24 mouse cellular contexts compared by ENCODE assay signal in the genomic region with DNA sequence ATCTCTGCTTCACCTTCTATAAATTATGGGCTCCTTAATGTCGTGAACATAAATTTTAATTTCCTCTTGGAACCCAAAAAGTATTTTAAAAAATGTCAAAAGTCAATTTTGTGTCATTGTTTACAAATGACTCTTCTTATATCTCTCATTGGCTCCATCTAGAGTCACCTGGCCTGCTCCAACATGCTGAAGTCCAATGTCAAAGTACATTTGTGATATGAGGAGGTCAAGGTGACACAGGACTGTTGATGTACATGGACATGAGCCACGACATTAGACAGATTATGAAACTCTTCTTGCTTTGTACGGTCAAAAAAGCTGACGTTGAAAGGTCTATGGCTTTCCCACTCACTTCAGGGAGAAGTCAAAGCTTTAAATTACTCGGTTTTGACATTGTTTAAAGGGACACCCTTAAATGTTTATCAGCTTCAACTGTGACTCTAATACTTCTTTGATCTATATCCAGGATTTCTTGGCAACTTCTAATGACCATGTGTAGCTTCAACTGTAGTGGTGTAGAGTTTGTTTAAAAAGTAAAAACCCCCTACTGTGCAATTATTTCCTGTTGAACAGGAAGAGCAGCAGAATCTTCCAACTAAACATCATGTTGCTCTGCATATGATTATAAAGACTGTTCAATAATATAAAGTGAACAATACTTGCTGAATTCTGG.
DNase-seq lines count a peak whose midpoint lies in the region; ATAC-seq and TF ChIP-seq lines count a peak whose summit lies in the region.
"Had no signal": no experiment of that assay in that cellular context is flagged by ENCODE, and none has a peak within 500 bp of the region (broad histone marks: within the 10 kb centered on the region; RNA-seq: fewer than 3 reads in every experiment).

No protein-coding gene starts in this region.

- no peak overlapping the region for H3K27ac ChIP-seq in liver, adult 2 months (replicated peaks; ENCODE audit: insufficient read depth, low read depth, low read length)
- H3K27ac ChIP-seq in liver, embryonic 12.5 days, result no peak overlapping the region
- no peak overlapping the region for H3K27ac ChIP-seq in liver, postnatal 0 days (ENCODE audit: low read depth)
- H3K27ac ChIP-seq in liver, embryonic 11.5 days (ENCODE audit: low read depth, low read length), result no peak overlapping the region
- H3K27ac ChIP-seq in lung, embryonic 15.5 days, result no peak overlapping the region
- no peak overlapping the region for H3K27ac ChIP-seq in lung, postnatal 0 days (ENCODE audit: low read length)
- H3K27ac ChIP-seq: embryonic facial prominence, embryonic 13.5 days; embryonic facial prominence, embryonic 15.5 days; forebrain, embryonic 10.5 days; forebrain, embryonic 12.5 days had no signal

- no peak for TF ChIP-seq EP300 in liver, postnatal 0 days (IDR thresholded peaks at IDR 0.05; ENCODE audit: low read depth)
- peak; percentile 60 for TF ChIP-seq EP300 in lung, postnatal 0 days (IDR thresholded peaks at IDR 0.05)

- H3K9ac ChIP-seq in liver, adult 2 months (ENCODE audit: low read depth, low read length), result no peak overlapping the region
- no peak overlapping the region for H3K9ac ChIP-seq in liver, embryonic 12.5 days
- H3K9ac ChIP-seq in liver, postnatal 0 days (replicated peaks), result no peak overlapping the region
- H3K9ac ChIP-seq in liver, embryonic 11.5 days (ENCODE audit: low read depth, low read length), result no peak overlapping the region
- no peak overlapping the region for H3K9ac ChIP-seq in lung, embryonic 15.5 days
- no peak overlapping the region; the same call in 1 of the 2 replicates for H3K9ac ChIP-seq in lung, postnatal 0 days (replicated peaks; ENCODE audit: low read depth)
- H3K9ac ChIP-seq: embryonic facial prominence, embryonic 13.5 days; embryonic facial prominence, embryonic 15.5 days; forebrain, embryonic 12.5 days had no signal

- peak; percentile 99 for DNase-seq in liver, adult 2 months (ENCODE audit: extremely low read depth, low read depth, low spot score)
- no peak for DNase-seq in liver, postnatal 0 days
- no peak for DNase-seq in liver, embryonic 11.5 days (ENCODE audit: low spot score)
- no peak for DNase-seq in lung, postnatal 14 days
- DNase-seq in lung, postnatal 0 days (ENCODE audit: low spot score), result peak; percentile 39
- no peak for DNase-seq in lung, adult 2 months
- DNase-seq: adrenal gland, adult 2 months; adrenal gland, postnatal 10 days; adrenal gland, postnatal 25 days; cerebellum, adult 11 months; cerebellum, adult 18-20 months; cerebellum, adult 8-10 months; cerebellum, adult 9-11 months; cerebellum, postnatal 14 days; cerebellum, postnatal 36 days; embryo, embryonic 11 days had no signal

- WGBS in liver, adult 2 months, result 26% methylated on average over 5 of the region's 5 CpGs
- WGBS in liver, embryonic 12.5 days (ENCODE audit: insufficient replicate concordance), result 59% methylated on average over 5 of the region's 5 CpGs
- 49% methylated on average over 5 of the region's 5 CpGs for WGBS in liver, postnatal 0 days (ENCODE audit: insufficient replicate concordance)
- WGBS in liver, embryonic 11.5 days, result 74% methylated on average over 5 of the region's 5 CpGs
- 40% methylated on average over 5 of the region's 5 CpGs for WGBS in lung, embryonic 15.5 days
- 32% methylated on average over 5 of the region's 5 CpGs for WGBS in lung, postnatal 0 days
- WGBS in lung, adult 2 months, result 36% methylated on average over 5 of the region's 5 CpGs

- H3K4me3 ChIP-seq in liver, adult 2 months (ENCODE audit: insufficient read depth, low read depth, low read length), result no peak overlapping the region
- no peak overlapping the region for H3K4me3 ChIP-seq in liver, embryonic 12.5 days
- H3K4me3 ChIP-seq in liver, postnatal 0 days (ENCODE audit: low read depth, low read length), result no peak overlapping the region
- H3K4me3 ChIP-seq in liver, embryonic 11.5 days (ENCODE audit: low read depth, low read length), result no peak overlapping the region
- no peak overlapping the region for H3K4me3 ChIP-seq in lung, embryonic 15.5 days
- H3K4me3 ChIP-seq in lung, postnatal 0 days (ENCODE audit: low read depth, low read length), result no peak overlapping the region
- no peak overlapping the region for H3K4me3 ChIP-seq in lung, adult 2 months (replicated peaks; ENCODE audit: extremely low read depth, low read depth, low read length)
- H3K4me3 ChIP-seq: embryonic facial prominence, embryonic 13.5 days; embryonic facial prominence, embryonic 15.5 days; erythroblast, embryonic 14.5 days; forebrain, embryonic 10.5 days; forebrain, embryonic 12.5 days had no signal

- H3K4me1 ChIP-seq in liver, adult 2 months (ENCODE audit: control insufficient read depth, insufficient read depth, low read length), result peaks cover 47% of the 10 kb centered on the region
- H3K4me1 ChIP-seq in liver, embryonic 12.5 days, result no peaks in the 10 kb centered on the region
- H3K4me1 ChIP-seq in liver, postnatal 0 days (ENCODE audit: insufficient read depth), result 0 out of 2 replicates have a peak, but pooled peaks cover 5% of the 10 kb centered on the region
- no peaks in the 10 kb centered on the region for H3K4me1 ChIP-seq in liver, embryonic 11.5 days (replicated peaks; ENCODE audit: control insufficient read depth, insufficient read depth, low read length)
- H3K4me1 ChIP-seq in lung, embryonic 15.5 days, result peaks cover 11% of the 10 kb centered on the region
- no peaks in the 10 kb centered on the region for H3K4me1 ChIP-seq in lung, postnatal 0 days (ENCODE audit: insufficient read depth, low read depth, low read length)
- peaks cover 3% of the 10 kb centered on the region for H3K4me1 ChIP-seq in lung, adult 2 months (ENCODE audit: control insufficient read depth, insufficient read depth, low read length)
- H3K4me1 ChIP-seq: embryonic facial prominence, embryonic 13.5 days; embryonic facial prominence, embryonic 15.5 days; forebrain, embryonic 10.5 days; forebrain, embryonic 12.5 days had no signal

- no peak overlapping the region for H3K4me2 ChIP-seq in liver, embryonic 12.5 days
- H3K4me2 ChIP-seq in liver, postnatal 0 days (ENCODE audit: low read depth, low read length), result no peak overlapping the region
- H3K4me2 ChIP-seq in liver, embryonic 11.5 days, result no peak overlapping the region
- no peak overlapping the region for H3K4me2 ChIP-seq in lung, embryonic 15.5 days
- no peak overlapping the region for H3K4me2 ChIP-seq in lung, postnatal 0 days (replicated peaks; ENCODE audit: low read depth, low read length)
- H3K4me2 ChIP-seq: embryonic facial prominence, embryonic 13.5 days; embryonic facial prominence, embryonic 15.5 days; forebrain, embryonic 12.5 days had no signal

- no peaks in the 10 kb centered on the region for H3K9me3 ChIP-seq in liver, embryonic 12.5 days (replicated peaks)
- H3K9me3 ChIP-seq in liver, postnatal 0 days (ENCODE audit: low read length), result no peaks in the 10 kb centered on the region
- H3K9me3 ChIP-seq in liver, embryonic 11.5 days (ENCODE audit: control insufficient read depth, low read length), result no peaks in the 10 kb centered on the region
- no peaks in the 10 kb centered on the region for H3K9me3 ChIP-seq in lung, embryonic 15.5 days
- H3K9me3 ChIP-seq in lung, postnatal 0 days (ENCODE audit: low read length), result no peaks in the 10 kb centered on the region
- H3K9me3 ChIP-seq: embryonic facial prominence, embryonic 13.5 days; embryonic facial prominence, embryonic 15.5 days; forebrain, embryonic 10.5 days; forebrain, embryonic 12.5 days had no signal

- no peak for TF ChIP-seq POLR2A in liver, adult 2 months (IDR thresholded peaks at IDR 0.05; ENCODE audit: extremely low read depth, insufficient read depth, low read length)
- TF ChIP-seq POLR2A in lung, adult 2 months (IDR thresholded peaks at IDR 0.05; ENCODE audit: borderline replicate concordance, extremely low read depth, low read depth, low read length), result no peak

- no peak for ATAC-seq in liver, embryonic 12.5 days
- ATAC-seq in liver, postnatal 0 days, result peak; percentile 81
- ATAC-seq in liver, embryonic 11.5 days (replicated peaks; ENCODE audit: low FRiP score), result no peak
- ATAC-seq in lung, embryonic 15.5 days (ENCODE audit: borderline replicate concordance, extremely low read depth, low FRiP score, low TSS enrichment), result peak; percentile 74; the same call in 1 of the 2 replicates
- ATAC-seq in lung, postnatal 0 days, result peak; percentile 37; the same call in 1 of the 2 replicates
- ATAC-seq: forebrain, embryonic 14.5 days had no signal

- peaks cover 50% of the 10 kb centered on the region for H3K36me3 ChIP-seq in liver, adult 2 months (ENCODE audit: control insufficient read depth, insufficient read depth, low read length)
- H3K36me3 ChIP-seq in liver, embryonic 12.5 days, result no peaks in the 10 kb centered on the region
- no peaks in the 10 kb centered on the region for H3K36me3 ChIP-seq in liver, postnatal 0 days (replicated peaks; ENCODE audit: insufficient read depth, low read length)
- H3K36me3 ChIP-seq in liver, embryonic 11.5 days (ENCODE audit: control insufficient read depth, insufficient read depth, low read length), result no peaks in the 10 kb centered on the region
- H3K36me3 ChIP-seq in lung, embryonic 15.5 days, result no peaks in the 10 kb centered on the region
- no peaks in the 10 kb centered on the region for H3K36me3 ChIP-seq in lung, postnatal 0 days (ENCODE audit: insufficient read depth, low read length)
- H3K36me3 ChIP-seq: embryonic facial prominence, embryonic 13.5 days; embryonic facial prominence, embryonic 15.5 days; forebrain, embryonic 10.5 days; forebrain, embryonic 12.5 days had no signal

- no peak for TF ChIP-seq CTCF in liver, adult 2 months (IDR thresholded peaks at IDR 0.05; ENCODE audit: low read depth, low read length)
- TF ChIP-seq CTCF in liver, postnatal 0 days (IDR thresholded peaks at IDR 0.05; ENCODE audit: low read depth), result no peak
- no peak for TF ChIP-seq CTCF in lung, postnatal 0 days (IDR thresholded peaks at IDR 0.05)
- no peak for TF ChIP-seq CTCF in lung, adult 2 months (IDR thresholded peaks at IDR 0.05; ENCODE audit: insufficient read depth, low read length)

- H3K27me3 ChIP-seq in liver, adult 2 months (ENCODE audit: control insufficient read depth, insufficient read depth, low read length), result no peaks in the 10 kb centered on the region
- H3K27me3 ChIP-seq in liver, embryonic 12.5 days (replicated peaks), result no peaks in the 10 kb centered on the region
- H3K27me3 ChIP-seq in liver, postnatal 0 days (ENCODE audit: insufficient read depth, low read length), result no peaks in the 10 kb centered on the region
- no peaks in the 10 kb centered on the region for H3K27me3 ChIP-seq in liver, embryonic 11.5 days (replicated peaks; ENCODE audit: control insufficient read depth, insufficient read depth, low read length)
- H3K27me3 ChIP-seq in lung, embryonic 15.5 days, result no peaks in the 10 kb centered on the region
- no peaks in the 10 kb centered on the region for H3K27me3 ChIP-seq in lung, postnatal 0 days (replicated peaks; ENCODE audit: insufficient read depth, low read length)
- H3K27me3 ChIP-seq: embryonic facial prominence, embryonic 13.5 days; embryonic facial prominence, embryonic 15.5 days; forebrain, embryonic 12.5 days had no signal

- H3K79me2 ChIP-seq in liver, adult 2 months (ENCODE audit: control insufficient read depth, insufficient read depth, low read length), result peaks cover 4% of the 10 kb centered on the region; the same call in 1 of the 2 replicates

Comparison
In these comparisons a context has a peak if more than half of its experiments do, and no peak if none do; other contexts are left out.
1. DNase-seq: peak in liver, adult 2 months (single experiment) and lung, postnatal 0 days (single experiment); none in liver, postnatal 0 days (single experiment), liver, embryonic 11.5 days (single experiment), lung, postnatal 14 days (single experiment) and lung, adult 2 months (single experiment).
2. ATAC-seq: peak in liver, postnatal 0 days (single experiment), lung, embryonic 15.5 days (single experiment) and lung, postnatal 0 days (single experiment); none in liver, embryonic 12.5 days (single experiment) and liver, embryonic 11.5 days (single experiment).